Mouse (Mus musculus) left cerebral cortex, postnatal 14 days (tissue): ENCODE data around the gene Def8. TPM values are rescaled to one million over a fixed set of nuclear protein-coding genes. Genes with fewer than 3 reads are reported as not detected.
"Not testable (repeated sequence)": the region's sequence is repeated elsewhere in the genome, so short reads cannot be mapped to it uniquely, and the experiment has no call there.

Source experiments
- DNase-seq, 2 experiments: peaks; one replicate each; pipeline ENCODE4 v3.0.0; 2021 to 2022; ENCODE audit warnings: low spot score in 2 of 2, mixed read lengths in 1 of 2
- intact Hi-C: fragments of 180-260 bp; cut with DNase I; formaldehyde crosslinking; loops from one replicate; pipeline ENCODE4 v1.15.1; 2025
- total RNA-seq, 2 experiments: library from RNA; stranded (reverse); gene quantifications; 2 replicates each; pipeline ENCODE4 v1.2.3; 2021

The Def8 gene
- total RNA-seq, 2 experiments from 2014 or later = 76.1 to 76.7 TPM

DNA sequence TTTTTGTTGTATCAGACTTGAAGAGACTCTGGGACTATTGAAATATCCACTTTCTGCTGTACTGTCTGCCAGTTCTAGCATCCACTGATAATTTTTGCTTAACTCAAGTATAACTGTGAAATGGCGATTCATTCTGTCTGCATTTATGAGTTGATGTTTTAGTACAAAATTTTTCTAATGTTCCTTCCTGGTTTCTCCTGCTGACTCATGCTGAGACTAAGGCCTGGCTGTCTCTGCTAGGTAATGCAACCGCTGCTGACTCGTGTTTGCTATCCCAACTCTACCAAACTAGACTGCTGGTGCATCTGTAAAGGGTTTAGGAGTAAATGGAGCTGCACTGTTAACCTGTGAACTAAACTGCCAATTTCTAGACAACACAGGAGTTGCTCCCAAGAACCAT is 44.1 kb downstream of the Def8 start:
- no peak for DNase-seq
- intact Hi-C loops = no loop called here

- intact Hi-C loops, DNase-seq: not testable (repeated sequence)
These were observed 49.7 kb downstream of the Def8 start for GRCm38 (mm10) chr8:123472991-123473390.

- DNase-seq, intact Hi-C loops: not testable (repeated sequence)
These were observed 51.2 kb downstream of the Def8 start for GRCm38 (mm10) chr8:123474549-123474948.

DNA sequence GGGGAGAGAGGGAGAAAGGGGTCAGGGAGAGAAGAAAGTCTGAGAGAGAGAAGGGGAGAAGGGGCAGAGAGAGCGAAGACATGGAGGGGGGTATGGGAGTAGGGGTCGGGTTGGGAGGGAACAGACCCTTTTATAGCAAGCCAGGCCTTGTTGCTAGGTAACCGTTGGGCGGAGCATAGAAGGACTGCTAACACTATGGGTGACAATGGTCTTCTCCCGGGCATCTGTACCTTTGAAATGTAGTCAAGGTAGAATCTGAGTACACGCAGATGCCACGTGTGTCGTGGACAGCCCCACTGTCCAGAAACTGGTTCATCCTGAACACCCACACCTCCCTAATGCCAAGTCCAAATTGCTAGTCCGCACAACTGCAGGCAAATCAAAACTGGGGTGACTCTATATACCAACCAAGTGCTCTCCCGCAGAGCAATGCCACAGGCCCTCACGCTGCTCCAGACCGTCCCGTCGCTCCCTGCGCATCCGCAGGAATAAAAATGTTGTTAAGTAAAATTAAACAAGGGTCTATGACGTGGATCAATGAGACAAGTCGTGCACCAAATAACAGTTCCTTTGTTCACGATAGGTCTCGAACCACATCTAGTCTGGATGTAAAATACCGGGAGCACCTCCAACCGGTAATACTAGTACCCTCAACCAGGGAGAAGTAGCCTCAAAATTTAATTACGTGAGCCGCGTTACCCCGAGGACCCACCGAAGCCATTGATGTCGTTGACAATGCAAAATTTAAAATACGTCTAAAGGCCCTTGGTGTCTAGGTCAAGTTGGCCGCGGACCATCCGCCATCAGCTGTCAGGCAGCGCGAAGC is 53.8 kb downstream of the Def8 start:
- DNase-seq = peak in 1 of 2 experiments; percentile 30
- intact Hi-C loops = no loop called here

DNA sequence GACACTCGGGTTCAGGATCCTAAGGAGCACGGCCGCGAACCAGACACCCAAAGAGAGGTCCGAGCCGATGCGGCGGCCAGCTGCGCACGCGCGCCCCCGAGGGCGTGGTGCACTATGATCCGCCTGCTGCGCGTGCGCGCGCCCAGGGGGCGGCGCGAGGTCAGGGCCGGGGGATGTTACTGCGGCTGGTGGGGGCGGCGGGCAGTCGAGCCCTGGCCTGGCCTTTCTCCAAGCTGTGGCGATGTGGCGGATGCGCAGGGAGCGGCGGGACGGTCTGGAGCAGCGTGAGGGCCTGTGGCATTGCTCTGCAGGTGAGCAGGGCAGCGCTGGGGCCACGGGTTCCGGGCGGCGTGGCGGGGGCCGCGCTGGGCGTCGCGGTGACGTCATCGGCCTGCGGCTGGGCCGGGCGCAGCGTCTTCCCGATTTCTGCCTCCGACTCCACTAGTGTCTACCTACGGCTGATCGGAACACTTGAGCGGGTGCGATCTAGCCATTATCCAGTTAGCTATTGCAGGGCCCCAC is 54.5 kb downstream of the Def8 start, which contains the start of gene Afg3l1:
Gene Afg3l1, plus strand, starts transcription at position 167 of the 522 bp plus-strand sequence.
- intact Hi-C loops = no loop called here

GRCm38 (mm10) chr8:123478456-123479218 is 55.3 kb downstream of the Def8 start:
- intact Hi-C loops = no loop called here
- peak in 1 of 2 experiments; percentile 32 for DNase-seq

More for the DNA sequence above, 54.5 kb downstream of the Def8 start, which contains the start of gene Afg3l1:
- peak; percentile 91 to 92 for DNase-seq

- DNase-seq = no peak
- intact Hi-C loops = no loop called here
These were observed 59.3 kb downstream of the Def8 start for GRCm38 (mm10) chr8:123482627-123483026.

DNA sequence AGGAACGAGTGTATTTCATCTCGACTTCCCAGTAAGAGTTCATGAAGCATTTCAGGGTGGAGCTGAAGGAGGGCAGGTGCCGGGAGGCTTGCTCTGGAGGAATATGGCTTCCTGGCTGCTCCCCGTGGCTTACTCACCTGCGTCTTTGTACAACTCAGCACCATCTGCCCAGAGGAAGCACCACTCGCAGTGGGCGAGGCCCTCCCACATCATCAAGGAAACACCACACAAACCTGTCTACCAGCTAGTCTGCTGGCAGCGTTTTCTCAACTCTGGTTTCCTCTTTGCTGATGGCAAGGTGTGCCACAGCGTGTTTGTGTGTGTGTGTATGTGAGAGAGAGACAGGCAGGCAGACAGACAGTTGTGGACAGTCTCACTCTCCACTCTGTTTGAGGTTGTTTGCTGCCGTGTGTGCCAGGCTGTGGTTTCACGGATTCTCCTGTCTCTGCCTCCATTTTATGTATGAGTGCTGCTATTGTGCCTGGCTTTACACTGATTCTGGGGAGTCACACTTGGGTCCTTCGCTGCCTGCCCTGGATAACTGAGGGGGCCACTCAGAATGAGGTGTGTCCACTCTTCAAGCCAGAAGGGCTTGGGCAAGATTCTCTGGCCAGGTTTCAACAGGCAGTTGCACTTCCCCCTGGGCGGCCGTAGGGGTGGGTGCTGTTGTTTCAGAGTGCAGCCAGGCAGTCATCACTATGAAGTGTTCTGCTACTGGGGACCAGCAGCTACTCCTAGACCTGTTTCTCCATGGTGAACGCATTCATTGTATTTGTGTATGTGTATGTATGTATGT is 68.2 kb downstream of the Def8 start:
- no peak for DNase-seq
- intact Hi-C loops = no loop called here

- DNase-seq = no peak
- intact Hi-C loops = no loop called here
These were observed 69.6 kb downstream of the Def8 start for GRCm38 (mm10) chr8:123492898-123493297.

GRCm38 (mm10) chr8:123497699-123498098 is 74.4 kb downstream of the Def8 start:
- intact Hi-C loops = no loop called here
- DNase-seq = no peak

DNA sequence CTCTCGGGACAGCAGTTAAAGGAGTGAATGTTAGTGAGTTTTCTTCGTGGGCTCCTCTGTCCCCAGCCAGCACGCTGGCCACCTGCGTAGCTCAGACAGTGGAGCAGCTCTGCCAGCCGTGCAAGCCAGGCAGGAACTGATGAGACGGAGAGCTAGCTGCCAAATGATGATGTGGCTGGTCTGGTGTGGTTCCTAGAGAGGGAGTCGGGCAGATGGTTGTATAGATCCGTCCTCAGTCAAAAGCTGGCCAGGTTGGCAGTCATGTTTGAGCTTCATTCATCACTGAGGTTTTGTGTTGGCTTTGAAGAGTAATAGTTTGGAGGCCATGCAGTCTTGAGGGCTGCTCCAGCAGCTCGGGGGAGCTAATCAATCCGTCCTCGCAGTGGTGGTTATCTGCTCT is 75.6 kb downstream of the Def8 start:
- intact Hi-C loops = no loop called here
- no peak for DNase-seq

DNA sequence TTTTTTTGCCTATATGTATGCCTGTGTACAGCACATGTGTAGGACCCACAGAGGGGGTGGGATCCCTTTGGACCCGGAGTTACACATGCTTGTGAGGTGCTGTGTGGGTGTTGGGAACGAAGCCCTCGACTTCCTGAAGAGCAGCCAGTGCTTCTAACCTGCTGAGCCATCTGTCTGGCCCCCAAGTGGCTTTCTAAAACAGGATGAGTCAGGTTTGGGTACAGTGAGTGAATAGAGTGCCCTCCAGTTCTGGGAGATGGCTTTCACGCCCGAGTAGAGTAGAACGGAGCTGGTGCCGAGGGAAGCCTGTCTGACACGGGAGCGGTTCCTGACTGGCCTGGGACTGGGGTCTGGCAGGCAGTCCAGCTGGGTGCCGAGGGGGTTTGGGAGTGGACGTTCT is 76.2 kb downstream of the Def8 start:
- no peak for DNase-seq
- intact Hi-C loops = no loop called here

DNA sequence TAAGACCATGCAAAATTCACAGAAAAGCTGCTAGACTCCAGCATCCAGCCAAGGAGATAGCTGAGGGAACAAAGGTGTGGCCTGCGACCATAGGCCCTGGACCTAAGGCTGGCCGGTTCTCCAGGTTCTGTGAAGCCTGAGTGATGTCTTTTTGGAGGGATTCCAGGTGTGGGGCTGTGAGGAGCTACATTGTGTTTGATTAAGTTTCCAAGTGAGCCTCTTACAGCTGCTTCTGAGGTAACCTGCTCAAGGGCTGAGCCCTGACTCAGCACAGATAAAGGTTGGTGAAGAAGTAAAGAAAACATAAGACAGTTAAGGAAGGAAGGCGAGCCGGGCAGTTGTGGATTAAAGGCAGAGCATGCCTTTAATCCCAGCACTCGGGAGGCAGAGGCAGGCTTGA is 78.9 kb downstream of the Def8 start:
- no peak for DNase-seq
- intact Hi-C loops = no loop called here

DNA sequence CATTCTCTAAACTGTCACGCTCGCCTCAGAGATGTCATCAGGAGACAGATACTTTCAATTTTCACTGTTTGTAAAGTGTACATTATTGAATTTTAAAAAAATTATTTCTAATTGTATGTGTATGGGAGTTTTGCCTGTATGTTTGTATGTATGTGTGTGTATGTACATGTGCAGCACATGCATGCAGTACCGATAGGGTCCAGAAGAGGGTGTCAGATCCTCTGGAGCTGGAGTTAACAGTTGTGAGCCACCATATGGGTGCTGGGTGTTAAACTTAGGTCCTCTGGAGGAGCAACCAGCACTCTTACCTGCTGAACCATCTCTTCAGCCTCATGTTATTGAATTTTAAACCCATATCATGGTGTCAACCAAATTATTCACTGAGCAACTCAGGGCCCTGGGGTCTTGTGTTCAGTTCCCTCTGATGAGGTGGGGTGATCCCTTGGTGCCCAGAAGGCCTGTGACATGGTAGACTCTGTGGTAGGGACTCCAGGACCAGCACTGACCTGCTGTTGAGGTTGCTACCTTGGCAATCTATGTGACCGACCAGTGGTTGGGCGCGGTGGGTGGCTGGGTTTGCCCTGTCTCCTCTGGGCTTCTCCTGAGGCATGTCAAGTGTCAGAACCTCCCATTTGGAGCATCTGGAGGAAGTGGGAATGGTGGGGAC is 80.6 kb downstream of the Def8 start:
- no peak for DNase-seq
- intact Hi-C loops = no loop called here

DNA sequence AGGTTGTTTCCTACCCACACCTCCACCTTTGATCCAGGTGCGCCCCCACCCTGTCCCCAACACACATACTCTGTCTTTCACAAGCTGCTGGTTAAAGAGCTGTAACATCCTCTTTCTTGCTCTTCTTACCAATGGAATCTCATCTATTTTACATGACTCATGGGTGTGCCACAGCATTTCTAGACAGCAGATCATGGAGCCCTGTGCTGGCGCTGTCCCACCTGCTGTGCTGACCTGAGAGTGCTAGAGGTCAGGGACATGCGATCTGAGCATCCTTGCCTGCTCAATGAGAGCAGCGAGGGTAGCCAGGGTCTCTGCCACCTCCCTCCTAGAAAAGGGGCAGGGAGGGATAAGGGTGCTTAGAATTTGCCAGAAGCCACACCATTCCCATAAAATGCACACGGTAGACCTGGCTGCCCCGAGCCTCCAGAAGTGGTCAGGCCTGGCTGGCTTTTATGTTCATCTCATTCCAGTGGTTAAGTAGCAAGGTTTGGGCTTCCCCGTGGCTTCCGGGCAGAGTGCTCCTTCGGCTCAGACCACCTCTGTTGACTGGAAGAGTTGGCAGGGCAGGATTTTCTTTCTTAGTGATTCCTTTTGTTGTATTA is 81.4 kb downstream of the Def8 start:
- intact Hi-C loops = no loop called here
- no peak for DNase-seq

DNA sequence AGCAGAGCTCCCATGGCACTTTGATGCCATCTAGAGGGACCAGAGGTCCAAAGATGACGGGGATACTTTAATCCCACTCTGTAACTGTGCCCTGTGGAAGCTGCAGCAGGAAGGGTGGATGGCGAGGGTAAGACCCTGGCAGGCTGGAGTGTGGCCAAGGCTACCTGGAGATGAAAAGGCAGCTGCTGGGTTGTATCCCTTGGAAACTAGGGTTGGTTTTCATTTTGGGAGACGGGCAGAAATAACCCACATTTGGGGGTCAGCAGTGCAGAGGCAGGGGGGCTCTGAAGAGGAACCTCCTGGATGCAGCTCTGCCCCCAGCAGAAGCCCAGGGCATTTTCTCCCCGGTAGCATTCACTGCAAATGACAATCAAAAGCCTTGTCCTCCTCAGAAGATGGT is 81.9 kb downstream of the Def8 start:
- no peak for DNase-seq
- intact Hi-C loops = no loop called here

DNA sequence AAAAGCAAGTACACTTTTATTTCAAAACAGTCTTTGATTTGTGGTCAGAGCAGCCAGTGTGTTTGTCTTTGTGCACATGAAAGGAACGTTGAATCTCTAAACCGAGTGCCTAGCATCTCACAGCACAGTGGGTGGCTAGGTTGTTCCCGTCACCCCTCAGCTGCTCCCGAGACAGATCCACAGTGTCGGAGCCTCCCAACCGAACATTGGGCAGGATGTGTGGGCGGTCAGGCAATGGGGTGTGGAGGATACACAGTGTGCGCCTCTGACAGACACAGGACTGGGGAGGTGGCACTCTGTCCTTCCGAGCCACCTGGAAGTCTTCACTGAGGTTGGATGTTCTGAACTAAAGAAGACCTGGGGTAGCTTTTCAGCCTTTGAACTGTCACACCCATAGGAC is 82.4 kb downstream of the Def8 start:
- intact Hi-C loops = no loop called here
- no peak for DNase-seq

DNA sequence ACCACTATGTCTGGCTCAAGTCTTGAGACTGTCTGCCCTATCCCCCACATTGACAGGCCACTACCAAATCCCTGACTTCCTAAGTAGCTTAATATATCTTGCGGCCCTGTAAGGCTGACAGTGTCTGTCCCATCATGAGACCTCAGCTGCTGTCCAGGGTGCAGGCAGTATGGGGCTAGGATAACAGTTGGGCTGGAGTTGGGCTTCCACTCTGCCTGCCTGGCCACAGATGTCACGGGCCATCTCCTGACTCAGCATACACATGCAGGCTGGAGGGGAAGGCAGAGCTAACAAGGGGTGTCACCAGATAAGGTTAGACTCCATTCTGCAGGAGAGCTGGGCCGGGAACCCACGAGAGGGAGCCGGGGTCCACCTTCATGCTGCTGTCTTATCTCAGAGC is 83.8 kb downstream of the Def8 start:
- no peak for DNase-seq
- intact Hi-C loops = no loop called here

DNA sequence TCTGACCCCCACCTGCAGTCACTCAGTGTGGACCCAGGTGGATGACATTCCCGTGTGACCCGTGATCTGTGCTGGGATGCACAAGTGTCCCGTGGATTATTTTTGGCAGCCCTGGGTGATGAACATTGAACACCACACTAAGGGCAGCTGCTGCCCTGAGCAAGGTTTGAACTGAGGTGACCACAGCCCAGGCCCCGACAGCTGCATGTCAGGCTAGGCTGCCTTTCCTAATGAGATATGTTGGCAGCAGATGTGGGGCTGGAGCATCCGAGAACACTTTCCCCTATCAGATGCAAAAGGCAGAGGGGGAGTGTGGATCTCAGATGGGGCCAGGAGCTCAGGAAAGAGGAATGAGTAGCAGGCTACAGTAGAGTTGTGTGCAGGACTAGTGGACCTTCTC is 87.5 kb downstream of the Def8 start:
- intact Hi-C loops = no loop called here
- DNase-seq = no peak
